Mouse (Mus musculus) stomach, postnatal 0 days (tissue): ENCODE results near the gene Ppp1r8. TPM values are rescaled to one million over a fixed set of nuclear protein-coding genes. Genes with fewer than 3 reads are reported as not detected.

ENCODE experiments used
- ATAC-seq: fragments of 200-750 bp; cut with Nextera tagmentation; 2 replicates; pipeline ENCODE4 v1.8.0; 2017; ENCODE audit not compliant: low FRiP score, low TSS enrichment
- DNase-seq: peaks from one replicate; pipeline ENCODE4 v3.0.0-alpha.2; 2016; ENCODE audit warnings: low spot score
- H3K27ac ChIP-seq: fragments of 300-500 bp; sonication (generic); replicated peaks from 2 replicates; pipeline ENCODE4 v1.5.1; 2014; ENCODE audit warnings: mild to moderate bottlenecking, control low read depth
- H3K27me3 ChIP-seq: fragments of 300-500 bp; sonication (generic); 2 replicates; pipeline ENCODE4 v1.6.1; 2014; ENCODE audit warnings: low read length; ENCODE audit not compliant: control insufficient read depth, insufficient read depth
- H3K36me3 ChIP-seq: fragments of 300-500 bp; sonication (generic); 2 replicates; pipeline ENCODE4 v1.6.1; 2014; ENCODE audit warnings: low read length, mixed read lengths; ENCODE audit not compliant: control insufficient read depth, insufficient read depth
- H3K4me1 ChIP-seq: fragments of 300-500 bp; sonication (generic); replicated peaks from 2 replicates; pipeline ENCODE4 v1.6.1; 2014; ENCODE audit warnings: antibody characterized with exemption; ENCODE audit not compliant: control insufficient read depth, insufficient read depth
- H3K4me2 ChIP-seq: fragments of 300-500 bp; sonication (generic); replicated peaks from 2 replicates; pipeline ENCODE4 v1.6.1; 2014; ENCODE audit warnings: low read depth, mild to moderate bottlenecking, control low read depth, moderate library complexity
- H3K4me3 ChIP-seq: fragments of 300-500 bp; sonication (generic); 2 replicates; pipeline ENCODE4 v1.5.1; 2014; ENCODE audit warnings: low read depth, low read length, control low read depth
- H3K9ac ChIP-seq: fragments of 300-500 bp; sonication (generic); 2 replicates; pipeline ENCODE4 v1.6.1; 2014; ENCODE audit warnings: mild to moderate bottlenecking, low read length, control low read depth, mixed read lengths
- H3K9me3 ChIP-seq: fragments of 300-500 bp; sonication (generic); 2 replicates; pipeline ENCODE4 v1.6.1; 2016; ENCODE audit warnings: low read length; ENCODE audit not compliant: control insufficient read depth
- CTCF ChIP-seq: IDR thresholded peaks from 2 replicates; pipeline ENCODE4 v1.5.1; 2016; ENCODE audit warnings: antibody characterized with exemption, low read depth, mild to moderate bottlenecking, moderate library complexity
- EP300 ChIP-seq: optimal IDR thresholded peaks from 2 replicates; pipeline ENCODE3; 2016; ENCODE audit warnings: antibody characterized with exemption
- WGBS: fragments of 180-500 bp; shearing (Covaris S2); extraction: QIAGEN DNeasy Blood & Tissue Kit; methylation state at CpG from one replicate; pipeline ENCODE4 v1.1.7; 2014; 5-methylcytosine and 5-hydroxymethylcytosine counted together
- polyA plus RNA-seq: library from polyadenylated mRNA; unstranded; fragments of >200 nt; fragmentation: Nextera tagmentation; extraction: Ambion mirVana; gene quantifications from 2 replicates; pipeline ENCODE4 v1.2.1, GENCODE M21; 2015

The Ppp1r8 gene
- polyA plus RNA-seq, 1 experiment from 2014 or later = 18.9 TPM

DNA sequence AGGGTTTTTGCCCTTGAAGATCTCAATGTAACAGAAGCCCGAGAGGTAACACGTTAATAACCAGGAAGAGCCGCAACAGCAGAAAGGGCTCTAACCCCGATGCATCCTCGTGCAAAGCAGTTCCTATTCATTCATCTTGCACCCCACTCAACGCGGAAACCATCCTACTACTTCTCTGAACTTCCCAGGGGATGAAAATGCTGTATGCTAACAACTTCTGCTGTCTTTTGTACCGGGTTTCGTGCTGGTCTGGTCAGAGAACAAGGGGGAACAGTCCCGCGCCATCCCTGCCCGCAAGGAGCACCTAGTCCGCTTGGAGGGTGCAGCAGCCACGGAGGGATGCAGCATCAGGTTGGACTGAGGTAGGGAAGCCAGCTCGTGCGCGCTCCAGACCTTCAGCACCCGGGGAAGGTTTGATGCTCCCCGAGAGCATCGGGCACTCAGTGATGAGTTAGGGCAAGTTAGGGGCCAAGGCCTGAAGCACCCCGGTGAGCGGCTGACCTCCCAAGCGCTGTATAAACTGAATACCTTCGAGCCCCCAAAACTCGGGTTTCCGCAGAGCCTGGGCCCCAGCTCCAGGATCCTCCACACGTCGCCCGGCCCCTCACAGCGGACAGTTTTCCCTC lies 575 bp downstream of the Ppp1r8 start:
- Histone ChIP-seq H3K27ac (peak overlapping the region; percentile 61), H3K27me3 (no peaks in the 10 kb centered on the region), H3K4me1 (no peaks in the 10 kb centered on the region), H3K9ac (peak overlapping the region; percentile 79), H3K4me2 (peak overlapping the region; percentile 85), H3K36me3 (peaks cover 4% of the 10 kb centered on the region; the same call in 1 of the 2 replicates), H3K4me3 (peak overlapping the region; percentile 60), H3K9me3 (no peaks in the 10 kb centered on the region)
- under 1% methylated on average over 30 of the region's 30 CpGs for WGBS
- ATAC-seq (no peak; the same call in 1 of the 2 replicates), DNase-seq (peak; percentile 47)
- TF ChIP-seq EP300 (no peak), CTCF (no peak)

GRCm38 (mm10) chr4:132841493-132841892 lies 1.5 kb downstream of the Ppp1r8 start:
- H3K4me1 ChIP-seq = no peaks in the 10 kb centered on the region
- no peaks in the 10 kb centered on the region for H3K9me3 ChIP-seq
- no peak overlapping the region for H3K27ac ChIP-seq
- WGBS = 69% methylated on average over 3 of the region's 3 CpGs
- no peak for ATAC-seq
- H3K4me2 ChIP-seq = 0 out of 2 replicates have a peak overlapping the region, but pooled peaks have one; percentile 85
- no peak overlapping the region for H3K4me3 ChIP-seq
- H3K9ac ChIP-seq = no peak overlapping the region
- TF ChIP-seq EP300 (no peak), CTCF (no peak)
- H3K36me3 ChIP-seq = peaks cover 7% of the 10 kb centered on the region
- DNase-seq = no peak
- no peaks in the 10 kb centered on the region for H3K27me3 ChIP-seq

GRCm38 (mm10) chr4:132823614-132824366 lies 19.2 kb downstream of the Ppp1r8 start:
- peak; percentile 75 for ATAC-seq
- H3K4me2 ChIP-seq = no peak overlapping the region
- no peak overlapping the region for H3K27ac ChIP-seq
- peaks cover 15% of the 10 kb centered on the region for H3K36me3 ChIP-seq
- no peaks in the 10 kb centered on the region for H3K4me1 ChIP-seq
- TF ChIP-seq EP300 (no peak), CTCF (peak; percentile 87)
- DNase-seq = peak; percentile 80
- no peaks in the 10 kb centered on the region for H3K9me3 ChIP-seq
- no peaks in the 10 kb centered on the region for H3K27me3 ChIP-seq
- no peak overlapping the region for H3K9ac ChIP-seq
- WGBS = 69% methylated on average over 8 of the region's 8 CpGs
- H3K4me3 ChIP-seq = no peak overlapping the region

- WGBS = 56% methylated on average over 2 of the region's 2 CpGs
- no peak overlapping the region for H3K9ac ChIP-seq
- TF ChIP-seq EP300 = no peak
- 0 out of 2 replicates have a peak, but pooled peaks have one; percentile 3 for TF ChIP-seq CTCF
- no peak overlapping the region for H3K4me2 ChIP-seq
- DNase-seq (no peak), ATAC-seq (no peak)
- no peak overlapping the region for H3K27ac ChIP-seq
- no peaks in the 10 kb centered on the region for H3K4me1 ChIP-seq
- no peaks in the 10 kb centered on the region for H3K36me3 ChIP-seq
- no peaks in the 10 kb centered on the region for H3K9me3 ChIP-seq
- H3K4me3 ChIP-seq = no peak overlapping the region
- no peaks in the 10 kb centered on the region for H3K27me3 ChIP-seq
These were observed 24.5 kb downstream of the Ppp1r8 start for GRCm38 (mm10) chr4:132818442-132818841.

DNA sequence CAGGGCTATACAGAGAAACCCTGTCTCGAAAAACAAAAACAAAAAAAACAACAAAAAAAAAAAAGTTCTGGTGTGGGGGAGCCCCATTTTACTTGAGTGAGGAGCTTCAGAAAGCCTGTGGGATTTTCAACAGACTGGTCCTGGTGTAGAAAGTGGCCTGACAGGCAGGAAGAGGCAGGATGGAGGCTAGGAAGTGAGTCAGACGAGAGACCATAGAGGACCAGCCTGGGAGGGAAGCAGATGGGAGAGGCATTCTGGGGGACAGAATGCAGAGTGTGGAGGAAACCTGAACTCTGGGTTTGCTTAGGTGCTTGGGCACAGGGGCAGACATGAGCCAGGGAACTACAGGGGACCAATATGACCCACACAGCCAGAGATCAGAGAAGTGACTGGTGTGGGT lies 26.1 kb downstream of the Ppp1r8 start:
- DNase-seq (no peak), ATAC-seq (no peak)
- Histone ChIP-seq H3K36me3 (no peaks in the 10 kb centered on the region), H3K4me1 (no peaks in the 10 kb centered on the region), H3K4me2 (no peak overlapping the region), H3K27me3 (no peaks in the 10 kb centered on the region), H3K27ac (no peak overlapping the region), H3K4me3 (no peak overlapping the region), H3K9ac (no peak overlapping the region), H3K9me3 (no peaks in the 10 kb centered on the region)
- 62% methylated on average over 2 of the region's 2 CpGs for WGBS
- TF ChIP-seq EP300 = no peak
- TF ChIP-seq CTCF = no peak

DNA sequence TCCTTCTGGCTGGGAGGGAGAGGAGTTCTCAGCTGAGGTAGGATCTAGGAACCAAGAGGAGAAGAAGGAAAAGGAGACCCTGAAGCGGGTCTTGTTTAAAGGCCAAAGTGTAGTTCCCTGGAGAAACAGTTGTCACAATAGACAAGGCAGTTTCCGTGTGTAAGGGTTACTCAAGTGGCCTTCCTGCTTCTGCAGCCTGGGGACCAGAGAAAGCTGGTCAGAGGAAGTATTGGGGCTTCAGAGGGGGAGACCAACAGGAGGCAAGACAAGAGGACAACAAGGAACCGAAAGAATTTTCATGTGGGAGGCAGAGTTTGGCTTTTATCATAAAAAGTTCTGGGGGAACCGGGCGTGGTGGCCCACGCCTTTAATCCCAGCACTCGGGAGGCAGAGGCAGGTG lies 26.6 kb downstream of the Ppp1r8 start:
- H3K27me3 ChIP-seq = no peaks in the 10 kb centered on the region
- ATAC-seq (no peak), DNase-seq (no peak)
- 75% methylated on average over 7 of the region's 7 CpGs for WGBS
- H3K4me2 ChIP-seq = no peak overlapping the region
- no peaks in the 10 kb centered on the region for H3K4me1 ChIP-seq
- no peaks in the 10 kb centered on the region for H3K9me3 ChIP-seq
- TF ChIP-seq CTCF = no peak
- TF ChIP-seq EP300 = no peak
- H3K9ac ChIP-seq = no peak overlapping the region
- H3K27ac ChIP-seq = no peak overlapping the region
- H3K4me3 ChIP-seq = no peak overlapping the region
- H3K36me3 ChIP-seq = no peaks in the 10 kb centered on the region
